Mouse (Mus musculus) intestine, embryonic 15.5 days (tissue): ENCODE measurements around the gene Mob3a. TPM values are rescaled to one million over a fixed set of nuclear protein-coding genes. Genes with fewer than 3 reads are reported as not detected.

Experiments
- ATAC-seq: fragments of 200-750 bp; cut with Nextera tagmentation; 2 replicates; pipeline ENCODE4 v1.8.0; 2017; ENCODE audit warnings: moderate TSS enrichment, moderate library complexity
- H3K27ac ChIP-seq: fragments of 300-500 bp; sonication (generic); 2 replicates; pipeline ENCODE4 v1.5.1; 2015; ENCODE audit warnings: mild to moderate bottlenecking, inconsistent platforms
- H3K27me3 ChIP-seq: fragments of 300-500 bp; sonication (generic); replicated peaks from 2 replicates; pipeline ENCODE4 v1.6.1; 2015; ENCODE audit warnings: inconsistent platforms
- H3K36me3 ChIP-seq: fragments of 300-500 bp; sonication (generic); 2 replicates; pipeline ENCODE4 v1.6.1; 2015; ENCODE audit warnings: inconsistent platforms
- H3K4me1 ChIP-seq: fragments of 300-500 bp; sonication (generic); replicated peaks from 2 replicates; pipeline ENCODE4 v1.6.1; 2015; ENCODE audit warnings: inconsistent platforms
- H3K4me2 ChIP-seq: fragments of 300-500 bp; sonication (generic); replicated peaks from 2 replicates; pipeline ENCODE4 v1.6.1; 2015; ENCODE audit warnings: mild to moderate bottlenecking, inconsistent platforms
- H3K4me3 ChIP-seq: fragments of 300-500 bp; sonication (generic); replicated peaks from 2 replicates; pipeline ENCODE4 v1.5.1; 2015; ENCODE audit warnings: inconsistent platforms
- H3K9ac ChIP-seq: fragments of 300-500 bp; sonication (generic); 2 replicates; pipeline ENCODE4 v1.6.1; 2015; ENCODE audit warnings: inconsistent platforms
- H3K9me3 ChIP-seq: fragments of 300-500 bp; sonication (generic); 2 replicates; pipeline ENCODE4 v1.6.1; 2016; ENCODE audit warnings: inconsistent platforms
- WGBS: fragments of 180-500 bp; shearing (Covaris S2); methylation state at CpG from one replicate; pipeline ENCODE4 v1.1.7; 2015; 5-methylcytosine and 5-hydroxymethylcytosine counted together
- polyA plus RNA-seq: library from polyadenylated mRNA; unstranded; fragments of >200 nt; fragmentation: Nextera tagmentation; extraction: Ambion mirVana; gene quantifications from 2 replicates; pipeline ENCODE4 v1.2.1, GENCODE M21; 2015

The Mob3a gene
- polyA plus RNA-seq, 1 experiment from 2014 or later = 40.4 TPM

GRCm38 (mm10) chr10:80684214-80684613, 17.6 kb downstream of the Mob3a start:
- Histone ChIP-seq H3K27me3 (no peaks in the 10 kb centered on the region), H3K4me2 (no peak overlapping the region), H3K27ac (no peak overlapping the region), H3K4me3 (no peak overlapping the region), H3K9ac (no peak overlapping the region), H3K4me1 (peaks cover 2% of the 10 kb centered on the region; the same call in 1 of the 2 replicates), H3K9me3 (no peaks in the 10 kb centered on the region), H3K36me3 (peaks cover 12% of the 10 kb centered on the region)
- ATAC-seq = peak; percentile 60; the same call in 1 of the 2 replicates
- WGBS = 57% methylated on average over 6 of the region's 6 CpGs

GRCm38 (mm10) chr10:80683647-80684046, 18.1 kb downstream of the Mob3a start:
- Histone ChIP-seq H3K27me3 (no peaks in the 10 kb centered on the region), H3K9me3 (no peaks in the 10 kb centered on the region), H3K36me3 (peaks cover 12% of the 10 kb centered on the region), H3K4me2 (no peak overlapping the region), H3K27ac (no peak overlapping the region), H3K4me1 (peaks cover 8% of the 10 kb centered on the region), H3K9ac (no peak overlapping the region), H3K4me3 (no peak overlapping the region)
- 97% methylated on average over 1 of the region's 1 CpGs for WGBS
- no peak for ATAC-seq

- Histone ChIP-seq H3K4me3 (no peak overlapping the region), H3K27ac (no peak overlapping the region), H3K27me3 (no peaks in the 10 kb centered on the region), H3K4me1 (peaks cover 23% of the 10 kb centered on the region), H3K36me3 (peaks cover 12% of the 10 kb centered on the region), H3K4me2 (no peak overlapping the region), H3K9ac (no peak overlapping the region), H3K9me3 (no peaks in the 10 kb centered on the region)
- no peak for ATAC-seq
- 95% methylated on average over 6 of the region's 6 CpGs for WGBS
Measured at GRCm38 (mm10) chr10:80682003-80682402, 19.8 kb downstream of the Mob3a start.

- Histone ChIP-seq H3K9ac (no peak overlapping the region), H3K4me3 (no peak overlapping the region), H3K4me2 (no peak overlapping the region), H3K4me1 (peaks cover 25% of the 10 kb centered on the region), H3K27ac (peak overlapping the region; percentile 23; the same call in 1 of the 2 replicates), H3K36me3 (0 out of 2 replicates have a peak, but pooled peaks cover 2% of the 10 kb centered on the region), H3K9me3 (no peaks in the 10 kb centered on the region), H3K27me3 (no peaks in the 10 kb centered on the region)
- 80% methylated on average over 2 of the region's 2 CpGs for WGBS
- no peak for ATAC-seq
Measured at GRCm38 (mm10) chr10:80680260-80680696, 21.5 kb downstream of the Mob3a start.

- Histone ChIP-seq H3K36me3 (0 out of 2 replicates have a peak, but pooled peaks cover 2% of the 10 kb centered on the region), H3K9me3 (no peaks in the 10 kb centered on the region), H3K4me3 (no peak overlapping the region), H3K27ac (peak overlapping the region; percentile 97; the same call in 1 of the 2 replicates), H3K9ac (no peak overlapping the region), H3K27me3 (no peaks in the 10 kb centered on the region), H3K4me1 (peaks cover 28% of the 10 kb centered on the region), H3K4me2 (no peak overlapping the region)
- 59% methylated on average over 9 of the region's 9 CpGs for WGBS
- no peak for ATAC-seq
Measured at GRCm38 (mm10) chr10:80679556-80680259, 22.1 kb downstream of the Mob3a start.

GRCm38 (mm10) chr10:80678601-80679377, 23.0 kb downstream of the Mob3a start:
- ATAC-seq = no peak
- H3K27ac ChIP-seq = peak overlapping the region; percentile 97
- peak overlapping the region; percentile 83 for H3K4me2 ChIP-seq
- H3K9ac ChIP-seq = peak overlapping the region; percentile 10; the same call in 1 of the 2 replicates
- peaks cover 37% of the 10 kb centered on the region for H3K4me1 ChIP-seq
- 46% methylated on average over 10 of the region's 10 CpGs for WGBS
- H3K27me3 ChIP-seq = no peaks in the 10 kb centered on the region
- no peak overlapping the region for H3K4me3 ChIP-seq
- H3K36me3 ChIP-seq = 0 out of 2 replicates have a peak, but pooled peaks cover 2% of the 10 kb centered on the region
- H3K9me3 ChIP-seq = no peaks in the 10 kb centered on the region

GRCm38 (mm10) chr10:80677942-80678436, 23.8 kb downstream of the Mob3a start, which contains the start of gene Mknk2:
Mknk2 (minus strand) TSS chr10:80678112.
- H3K36me3 ChIP-seq = 0 out of 2 replicates have a peak, but pooled peaks cover 2% of the 10 kb centered on the region
- H3K4me1 ChIP-seq = peaks cover 45% of the 10 kb centered on the region
- peak within 1 kb of the TSS; percentile 65 for H3K9ac ChIP-seq
- H3K4me2 ChIP-seq = peak within 1 kb of the TSS; percentile 83
- WGBS = 7% methylated on average over 8 of the region's 8 CpGs
- peak within 1 kb of the TSS; percentile 92 for H3K4me3 ChIP-seq
- no peaks in the 10 kb centered on the region for H3K9me3 ChIP-seq
- H3K27ac ChIP-seq = peak within 1 kb of the TSS; percentile 97
- no peaks in the 10 kb centered on the region for H3K27me3 ChIP-seq
- ATAC-seq = peak; percentile 34

GRCm38 (mm10) chr10:80677128-80677875, 24.5 kb downstream of the Mob3a start:
- peak overlapping the region; percentile 65 for H3K9ac ChIP-seq
- 28% methylated on average over 9 of the region's 9 CpGs for WGBS
- peak overlapping the region; percentile 83 for H3K4me2 ChIP-seq
- peak; percentile 0; the same call in 1 of the 2 replicates for ATAC-seq
- 0 out of 2 replicates have a peak, but pooled peaks cover under 1% of the 10 kb centered on the region for H3K36me3 ChIP-seq
- peak overlapping the region; percentile 97 for H3K27ac ChIP-seq
- H3K27me3 ChIP-seq = no peaks in the 10 kb centered on the region
- peak overlapping the region; percentile 92 for H3K4me3 ChIP-seq
- peaks cover 50% of the 10 kb centered on the region for H3K4me1 ChIP-seq
- H3K9me3 ChIP-seq = no peaks in the 10 kb centered on the region

- ATAC-seq = peak; percentile 93
Measured at GRCm38 (mm10) chr10:80676198-80676928, 25.4 kb downstream of the Mob3a start.

GRCm38 (mm10) chr10:80675405-80676197, 26.2 kb downstream of the Mob3a start:
- WGBS = under 1% methylated on average over 50 of the region's 54 CpGs
- peak overlapping the region; percentile 96 for H3K9ac ChIP-seq
- H3K27me3 ChIP-seq = no peaks in the 10 kb centered on the region
- H3K36me3 ChIP-seq = peaks cover 15% of the 10 kb centered on the region
- peak overlapping the region; percentile 80 for H3K27ac ChIP-seq
- ATAC-seq = peak; percentile 7
- H3K4me3 ChIP-seq = peak overlapping the region; percentile 92
- peak overlapping the region; percentile 85 for H3K4me2 ChIP-seq
- H3K9me3 ChIP-seq = no peaks in the 10 kb centered on the region
- H3K4me1 ChIP-seq = peaks cover 55% of the 10 kb centered on the region

More at GRCm38 (mm10) chr10:80676198-80676928, 25.4 kb downstream of the Mob3a start:
- H3K4me2 ChIP-seq = peak overlapping the region; percentile 85
- peaks cover 55% of the 10 kb centered on the region for H3K4me1 ChIP-seq
- peak overlapping the region; percentile 92 for H3K4me3 ChIP-seq
- peak overlapping the region; percentile 96 for H3K9ac ChIP-seq
- H3K27me3 ChIP-seq = no peaks in the 10 kb centered on the region
- no peaks in the 10 kb centered on the region for H3K9me3 ChIP-seq
- under 1% methylated on average over 77 of the region's 78 CpGs for WGBS
- H3K27ac ChIP-seq = peak overlapping the region; percentile 97
- H3K36me3 ChIP-seq = peaks cover 9% of the 10 kb centered on the region
